Mouse (Mus musculus): ENCODE data around the gene Hist1h1d. TPM values are rescaled to one million over a fixed set of nuclear protein-coding genes. Genes with fewer than 3 reads are reported as not detected.
"Not testable (repeated sequence)": the region's sequence is repeated elsewhere in the genome, so short reads cannot be mapped to it uniquely, and the experiment has no call there.

The Hist1h1d gene
- polyA plus RNA-seq, 1 experiment = 0.04 TPM

DNA sequence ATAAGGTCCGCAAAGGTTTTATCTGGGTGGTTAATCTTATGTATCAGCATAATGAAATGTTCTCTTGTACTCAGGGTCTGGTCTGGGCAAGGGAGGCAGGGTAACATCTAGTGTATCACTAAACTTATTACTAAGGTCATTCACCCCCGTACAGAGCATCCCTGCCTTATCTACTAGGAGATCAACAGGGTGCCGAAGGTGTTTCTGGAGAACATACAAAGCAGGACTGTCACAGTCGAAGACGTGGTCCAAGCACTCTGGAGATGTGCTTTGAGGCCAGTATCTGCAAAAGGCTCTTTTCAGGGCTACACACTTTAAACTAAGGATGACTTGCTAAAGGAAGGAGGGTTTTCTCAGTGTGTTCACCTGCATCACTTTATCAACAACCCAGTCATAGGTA lies 6.4 kb upstream of the Hist1h1d start:
- no peak overlapping the region for H3K4me3 ChIP-seq (ENCODE audit: insufficient read depth, low read length)
- H3K4me1 ChIP-seq (ENCODE audit: control insufficient read depth, insufficient read depth, low read length) = no peaks in the 10 kb centered on the region; the same call in 1 of the 2 replicates
- no peak overlapping the region for H3K27ac ChIP-seq (ENCODE audit: insufficient read depth, low read length)
- TF ChIP-seq POLR2A (IDR thresholded peaks at IDR 0.05; ENCODE audit: extremely low read depth, insufficient read depth, low read length) (no peak), CTCF (IDR thresholded peaks at IDR 0.05; ENCODE audit: extremely low read depth, insufficient read depth, low read length) (no peak)

DNA sequence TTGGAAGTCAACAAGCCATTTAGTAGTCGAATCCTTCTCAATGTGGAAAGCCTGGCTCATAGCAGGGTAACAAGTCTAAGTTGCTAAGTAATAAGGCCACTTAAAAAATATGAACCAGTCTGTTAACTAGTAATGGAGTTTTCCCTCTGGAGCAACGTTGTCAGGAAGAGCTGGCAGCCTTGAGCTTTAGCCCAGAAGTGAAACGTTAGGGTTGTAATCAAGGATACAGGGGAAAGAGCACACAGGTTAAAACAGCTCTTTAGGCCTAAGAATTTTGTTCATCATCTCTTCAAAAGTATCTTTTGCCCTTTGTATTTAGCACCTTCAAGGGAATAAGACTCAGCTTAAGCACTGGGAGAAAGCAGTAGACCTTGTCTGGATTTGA lies 2.3 kb upstream of the Hist1h1d start:
- TF ChIP-seq POLR2A (IDR thresholded peaks at IDR 0.05; ENCODE audit: extremely low read depth, insufficient read depth, low read length) (no peak), CTCF (IDR thresholded peaks at IDR 0.05; ENCODE audit: extremely low read depth, insufficient read depth, low read length) (no peak)
- Histone ChIP-seq H3K4me1 (ENCODE audit: control insufficient read depth, insufficient read depth, low read length) (no peaks in the 10 kb centered on the region; the same call in 1 of the 2 replicates), H3K4me3 (ENCODE audit: insufficient read depth, low read length) (peak overlapping the region; percentile 66), H3K27ac (ENCODE audit: insufficient read depth, low read length) (peak overlapping the region; percentile 57; the same call in 1 of the 2 replicates)

DNA sequence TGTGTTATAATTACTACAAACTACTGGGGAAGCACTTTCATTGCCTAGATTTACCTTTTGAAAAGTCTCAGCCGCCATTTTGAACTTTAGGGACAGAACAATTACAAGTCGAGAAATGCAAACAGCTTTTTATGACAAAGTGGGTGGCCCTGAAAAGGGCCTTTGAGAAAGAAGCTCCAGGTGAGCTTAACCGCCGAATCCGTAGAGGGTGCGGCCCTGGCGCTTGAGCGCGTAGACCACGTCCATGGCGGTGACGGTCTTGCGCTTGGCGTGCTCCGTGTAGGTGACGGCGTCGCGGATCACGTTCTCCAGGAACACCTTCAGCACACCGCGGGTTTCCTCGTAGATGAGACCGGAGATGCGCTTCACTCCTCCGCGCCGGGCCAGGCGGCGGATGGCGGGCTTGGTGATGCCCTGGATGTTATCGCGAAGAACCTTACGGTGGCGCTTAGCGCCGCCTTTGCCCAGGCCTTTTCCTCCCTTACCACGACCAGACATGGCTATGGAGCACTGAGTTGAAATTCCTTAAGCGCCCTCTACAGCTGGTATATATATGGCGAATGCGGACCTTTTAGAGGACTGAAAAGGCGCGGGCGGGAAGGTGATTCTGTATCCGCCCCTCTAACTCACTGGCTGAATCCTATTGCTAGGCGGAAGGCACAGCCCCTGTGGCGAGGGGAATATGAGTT lies 1.8 kb upstream of the Hist1h1d start, which contains the start of gene Hist1h4f:
Gene Hist1h4f, minus strand, starts transcription at position 503 of the 689 bp plus-strand sequence.
- not testable (repeated sequence) for H3K4me1 ChIP-seq (ENCODE audit: control insufficient read depth, insufficient read depth, low read length)
- peak; percentile 96 for TF ChIP-seq POLR2A (IDR thresholded peaks at IDR 0.05; ENCODE audit: extremely low read depth, insufficient read depth, low read length)
- Histone ChIP-seq H3K27ac (ENCODE audit: insufficient read depth, low read length) (peak within 1 kb of the TSS; percentile 57; the same call in 1 of the 2 replicates), H3K4me3 (ENCODE audit: insufficient read depth, low read length) (peak within 1 kb of the TSS; percentile 66)

DNA sequence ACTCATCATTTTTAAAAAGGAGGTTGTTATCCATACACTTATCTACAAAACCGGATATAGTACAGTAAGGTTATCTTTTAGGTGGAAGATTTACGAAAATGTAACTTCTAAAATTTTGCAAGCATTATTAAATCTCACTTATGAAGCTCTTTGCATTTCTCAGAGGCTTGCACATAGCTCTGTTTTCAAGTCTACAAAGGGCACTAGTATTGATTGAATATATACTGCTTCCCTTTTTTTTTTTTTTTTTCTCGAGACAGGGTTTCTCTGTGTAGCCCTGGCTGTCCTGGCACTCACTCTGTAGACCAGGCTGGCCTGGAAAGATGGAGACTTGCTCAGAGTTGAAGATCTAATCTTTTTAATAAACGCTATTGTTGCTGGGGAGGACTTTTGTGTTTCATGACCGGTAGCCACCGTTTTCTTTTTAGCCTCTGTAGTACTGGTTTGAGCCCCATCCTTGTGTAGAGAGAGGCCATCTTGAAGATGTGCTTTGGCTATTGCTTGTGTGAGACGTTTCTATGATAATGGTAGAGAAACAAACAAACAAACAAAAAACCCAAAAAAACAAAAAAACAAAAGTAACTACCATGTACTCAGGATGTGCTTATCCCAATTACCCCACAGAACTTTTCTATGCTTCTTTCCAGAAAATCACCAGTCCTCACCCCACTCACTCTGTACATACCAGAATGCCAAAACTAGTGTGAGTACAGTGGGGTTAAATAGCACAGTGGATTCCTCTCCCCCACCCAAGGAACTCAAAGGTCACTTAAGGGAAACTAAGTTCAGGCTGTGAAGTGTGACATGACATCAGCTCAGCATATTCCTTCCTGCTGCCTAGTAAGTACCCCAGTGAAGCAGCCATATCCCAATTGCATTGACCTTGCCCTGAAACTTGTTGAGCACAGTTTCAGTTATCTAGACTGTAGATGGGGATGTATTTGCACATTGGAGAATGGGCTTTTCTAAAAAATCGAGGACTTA lies 839 bp upstream of the Hist1h1d start:
- Histone ChIP-seq H3K27ac (ENCODE audit: insufficient read depth, low read length) (no peak overlapping the region), H3K4me3 (ENCODE audit: insufficient read depth, low read length) (peak overlapping the region; percentile 66; the same call in 1 of the 2 replicates), H3K4me1 (ENCODE audit: control insufficient read depth, insufficient read depth, low read length) (no peaks in the 10 kb centered on the region; the same call in 1 of the 2 replicates)
- TF ChIP-seq POLR2A (IDR thresholded peaks at IDR 0.05; ENCODE audit: extremely low read depth, insufficient read depth, low read length) (no peak), CTCF (IDR thresholded peaks at IDR 0.05; ENCODE audit: extremely low read depth, insufficient read depth, low read length) (no peak)

DNA sequence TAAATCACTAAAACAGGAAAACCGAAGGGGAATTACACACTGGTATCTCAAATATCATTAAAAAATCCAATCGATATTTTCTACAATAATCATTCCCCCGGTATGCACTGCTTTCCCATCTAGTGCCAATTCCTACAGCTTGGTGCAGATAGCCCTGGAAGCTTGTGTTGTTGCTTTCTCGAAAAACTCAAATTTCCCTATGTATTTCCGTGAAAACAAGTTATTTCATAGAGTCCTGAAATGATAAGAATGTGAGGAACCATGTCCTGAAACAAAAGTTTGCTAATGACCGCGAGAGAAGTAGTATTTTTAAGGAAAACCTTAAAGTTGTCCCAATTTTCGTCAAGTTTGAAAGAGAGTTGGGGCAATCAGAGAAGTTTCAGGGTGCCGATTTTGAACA lies 1.3 kb downstream of the Hist1h1d start:
- Histone ChIP-seq H3K4me3 (ENCODE audit: insufficient read depth, low read length) (peak overlapping the region; percentile 85), H3K4me1 (ENCODE audit: control insufficient read depth, insufficient read depth, low read length) (no peaks in the 10 kb centered on the region; the same call in 1 of the 2 replicates), H3K27ac (ENCODE audit: insufficient read depth, low read length) (peak overlapping the region; percentile 84; the same call in 1 of the 2 replicates)
- TF ChIP-seq POLR2A (IDR thresholded peaks at IDR 0.05; ENCODE audit: extremely low read depth, insufficient read depth, low read length) (no peak), CTCF (IDR thresholded peaks at IDR 0.05; ENCODE audit: extremely low read depth, insufficient read depth, low read length) (no peak)

DNA sequence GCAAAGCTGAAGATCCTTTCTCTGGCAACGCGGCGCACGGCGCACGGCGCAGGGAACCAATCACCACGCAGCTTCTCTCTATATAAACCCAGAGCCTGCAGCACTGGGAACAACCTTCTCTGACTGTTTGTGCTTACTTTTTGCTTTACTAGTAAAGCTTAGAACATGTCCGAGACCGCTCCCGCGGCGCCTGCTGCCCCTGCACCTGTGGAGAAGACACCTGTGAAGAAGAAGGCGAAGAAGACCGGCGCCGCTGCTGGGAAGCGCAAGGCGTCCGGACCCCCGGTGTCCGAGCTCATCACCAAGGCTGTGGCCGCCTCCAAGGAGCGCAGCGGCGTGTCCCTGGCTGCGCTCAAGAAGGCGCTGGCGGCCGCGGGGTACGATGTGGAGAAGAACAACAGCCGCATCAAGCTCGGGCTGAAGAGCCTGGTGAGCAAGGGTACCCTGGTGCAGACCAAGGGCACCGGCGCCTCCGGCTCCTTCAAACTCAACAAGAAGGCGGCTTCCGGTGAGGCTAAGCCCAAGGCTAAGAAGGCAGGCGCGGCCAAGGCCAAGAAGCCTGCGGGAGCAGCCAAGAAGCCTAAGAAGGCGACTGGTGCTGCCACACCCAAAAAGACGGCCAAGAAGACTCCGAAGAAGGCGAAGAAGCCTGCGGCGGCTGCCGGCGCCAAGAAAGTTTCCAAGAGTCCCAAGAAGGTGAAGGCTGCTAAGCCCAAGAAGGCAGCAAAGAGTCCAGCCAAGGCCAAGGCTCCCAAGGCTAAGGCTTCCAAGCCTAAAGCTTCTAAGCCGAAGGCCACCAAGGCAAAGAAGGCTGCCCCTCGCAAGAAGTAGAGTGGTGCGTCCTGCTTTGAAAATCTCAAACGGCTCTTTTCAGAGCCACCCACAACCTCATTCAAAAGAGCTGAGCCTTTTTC lies 2.1 kb downstream of the Hist1h1d start:
- peak overlapping the region; percentile 85 for H3K4me3 ChIP-seq (ENCODE audit: insufficient read depth, low read length)
- TF ChIP-seq CTCF (IDR thresholded peaks at IDR 0.05; ENCODE audit: extremely low read depth, insufficient read depth, low read length) (no peak), POLR2A (IDR thresholded peaks at IDR 0.05; ENCODE audit: extremely low read depth, insufficient read depth, low read length) (peak; percentile 94)
- H3K4me1 ChIP-seq (ENCODE audit: control insufficient read depth, insufficient read depth, low read length) = no peaks in the 10 kb centered on the region; the same call in 1 of the 2 replicates
- peak overlapping the region; percentile 88; the same call in 1 of the 2 replicates for H3K27ac ChIP-seq (ENCODE audit: insufficient read depth, low read length)

DNA sequence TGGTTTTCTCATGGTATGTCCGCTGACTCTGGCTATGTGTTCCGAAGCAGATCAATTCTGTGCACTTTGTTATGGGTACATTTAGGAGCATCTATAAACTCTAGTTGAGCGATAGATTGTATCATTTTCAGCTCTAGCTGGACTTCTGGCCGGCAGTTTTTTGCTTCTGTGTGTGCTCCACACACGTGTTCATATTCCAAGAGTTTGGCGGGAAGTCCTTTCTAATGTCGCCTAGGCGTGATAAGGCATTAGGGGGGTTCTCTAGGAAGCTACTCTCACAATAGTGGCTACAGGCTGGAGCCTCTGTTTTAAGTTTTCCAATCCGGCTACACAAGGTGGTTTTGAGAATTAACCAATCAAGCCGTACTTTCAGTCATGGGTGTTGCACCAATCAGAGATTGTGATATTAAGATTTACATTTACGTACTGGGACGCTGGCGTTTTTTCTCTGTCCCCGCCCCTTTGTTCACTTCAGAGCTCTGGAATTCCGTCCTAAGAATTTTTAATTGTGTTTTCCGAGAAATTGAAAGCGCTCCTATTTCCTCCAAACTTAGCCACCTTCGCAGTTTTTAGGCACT lies 2.9 kb downstream of the Hist1h1d start:
- no peaks in the 10 kb centered on the region; the same call in 1 of the 2 replicates for H3K4me1 ChIP-seq (ENCODE audit: control insufficient read depth, insufficient read depth, low read length)
- peak overlapping the region; percentile 85 for H3K4me3 ChIP-seq (ENCODE audit: insufficient read depth, low read length)
- H3K27ac ChIP-seq (ENCODE audit: insufficient read depth, low read length) = peak overlapping the region; percentile 61; the same call in 1 of the 2 replicates
- peak; percentile 75 for TF ChIP-seq POLR2A (IDR thresholded peaks at IDR 0.05; ENCODE audit: extremely low read depth, insufficient read depth, low read length)
- no peak for TF ChIP-seq CTCF (IDR thresholded peaks at IDR 0.05; ENCODE audit: extremely low read depth, insufficient read depth, low read length)

DNA sequence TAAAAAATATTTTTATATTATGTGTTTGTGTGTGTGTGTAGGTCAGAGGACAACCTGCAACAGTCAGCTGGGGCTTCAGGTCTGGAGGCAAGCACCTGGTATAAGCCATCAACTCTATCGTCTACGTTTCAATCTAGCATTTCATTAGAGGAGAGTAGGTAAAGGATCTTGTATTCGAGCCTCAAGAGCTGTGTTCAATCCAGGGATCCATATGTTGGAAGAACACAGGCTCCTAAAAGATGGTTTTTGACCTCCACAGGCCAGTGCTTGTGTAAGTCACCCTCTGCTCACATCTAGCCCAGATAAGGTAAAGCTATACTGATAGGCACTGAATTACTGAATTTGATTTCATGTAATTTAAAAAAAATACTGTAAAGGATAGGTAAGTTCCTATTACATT lies 3.8 kb downstream of the Hist1h1d start:
- no peak overlapping the region; the same call in 1 of the 2 replicates for H3K4me3 ChIP-seq (ENCODE audit: insufficient read depth, low read length)
- H3K4me1 ChIP-seq (ENCODE audit: control insufficient read depth, insufficient read depth, low read length) = no peaks in the 10 kb centered on the region; the same call in 1 of the 2 replicates
- TF ChIP-seq CTCF (IDR thresholded peaks at IDR 0.05; ENCODE audit: extremely low read depth, insufficient read depth, low read length) = no peak
- TF ChIP-seq POLR2A (IDR thresholded peaks at IDR 0.05; ENCODE audit: extremely low read depth, insufficient read depth, low read length) = no peak
- H3K27ac ChIP-seq (ENCODE audit: insufficient read depth, low read length) = no peak overlapping the region

DNA sequence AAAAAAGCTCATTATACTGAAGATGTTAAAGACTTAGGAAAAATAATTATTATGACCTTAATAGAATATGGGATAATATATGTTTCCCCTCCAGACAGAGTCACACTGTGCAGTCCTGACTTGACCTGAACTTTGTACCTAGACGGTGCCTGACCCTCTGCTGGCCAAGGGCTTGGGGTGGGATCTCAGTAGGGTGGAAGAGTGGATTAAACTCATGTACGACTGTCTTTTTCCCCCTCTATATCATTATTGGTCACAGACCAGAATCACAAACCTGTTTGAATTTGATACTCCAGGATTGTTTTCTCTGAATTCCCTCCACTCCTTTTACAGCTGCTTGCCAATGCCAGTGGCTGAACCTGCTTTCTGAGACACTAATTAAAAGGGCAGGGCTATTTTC lies 7.6 kb downstream of the Hist1h1d start:
- H3K4me1 ChIP-seq (ENCODE audit: control insufficient read depth, insufficient read depth, low read length); H3K27ac ChIP-seq (ENCODE audit: insufficient read depth, low read length); H3K4me3 ChIP-seq (ENCODE audit: insufficient read depth, low read length): not testable (repeated sequence)

DNA sequence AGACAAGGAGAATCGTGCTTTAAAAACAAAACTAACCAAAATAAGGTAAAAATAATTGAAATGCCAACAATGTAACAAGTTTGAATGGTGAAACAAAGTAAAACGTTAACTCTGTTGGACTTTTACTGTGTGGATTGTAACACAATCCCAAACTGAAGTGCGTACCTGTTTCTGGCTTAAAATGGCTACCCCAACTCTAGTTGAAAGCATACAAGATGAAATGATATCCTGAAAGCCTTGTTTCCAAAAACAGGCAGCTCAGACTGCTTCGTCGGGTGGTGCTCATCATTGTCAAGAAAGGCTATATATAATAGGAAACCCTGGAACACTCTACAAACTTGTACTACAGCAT lies 8.4 kb downstream of the Hist1h1d start:
- H3K27ac ChIP-seq (ENCODE audit: insufficient read depth, low read length) = 0 out of 2 replicates have a peak overlapping the region, but pooled peaks have one; percentile 26
- not testable (repeated sequence) for H3K4me1 ChIP-seq (ENCODE audit: control insufficient read depth, insufficient read depth, low read length)

More for the DNA sequence above, 8.4 kb downstream of the Hist1h1d start:
- peak overlapping the region; percentile 7 for H3K4me3 ChIP-seq (ENCODE audit: insufficient read depth, low read length)

All from cortical plate, adult 2 months (tissue).